Mouse (Mus musculus) liver, embryonic 13.5 days (tissue): ENCODE data around the gene Apex1. TPM values are rescaled to one million over a fixed set of nuclear protein-coding genes. Genes with fewer than 3 reads are reported as not detected.
"Not testable (repeated sequence)": the region's sequence is repeated elsewhere in the genome, so short reads cannot be mapped to it uniquely, and the experiment has no call there.

Source experiments
- ATAC-seq: fragments of 200-750 bp; cut with Nextera tagmentation; 2 replicates; pipeline ENCODE4 v1.8.0; 2017; ENCODE audit warnings: low read depth, mild to moderate bottlenecking, moderate number of reproducible peaks, moderate library complexity
- DNase-seq: peaks from one replicate; pipeline ENCODE4 v3.0.0; 2022
- H3K27ac ChIP-seq: fragments of 300-500 bp; sonication (generic); 2 replicates; pipeline ENCODE4 v1.5.1; 2015; ENCODE audit warnings: moderate library complexity, mild to moderate bottlenecking, inconsistent platforms
- H3K27me3 ChIP-seq: fragments of 300-500 bp; sonication (generic); 2 replicates; pipeline ENCODE4 v1.6.1; 2015; ENCODE audit warnings: mild to moderate bottlenecking, inconsistent platforms
- H3K36me3 ChIP-seq: fragments of 300-500 bp; sonication (generic); 2 replicates; pipeline ENCODE4 v1.6.1; 2015; ENCODE audit warnings: mild to moderate bottlenecking, inconsistent platforms
- H3K4me1 ChIP-seq: fragments of 300-500 bp; sonication (generic); replicated peaks from 2 replicates; pipeline ENCODE4 v1.6.1; 2015; ENCODE audit warnings: inconsistent platforms
- H3K4me2 ChIP-seq: fragments of 300-500 bp; sonication (generic); 2 replicates; pipeline ENCODE4 v1.6.1; 2015; ENCODE audit warnings: inconsistent platforms, mild to moderate bottlenecking, moderate library complexity
- H3K4me3 ChIP-seq: fragments of 300-500 bp; sonication (generic); replicated peaks from 2 replicates; pipeline ENCODE4 v1.5.1; 2015; ENCODE audit warnings: mild to moderate bottlenecking, inconsistent platforms
- H3K9ac ChIP-seq: fragments of 300-500 bp; sonication (generic); 2 replicates; pipeline ENCODE4 v1.6.1; 2015; ENCODE audit warnings: mild to moderate bottlenecking, inconsistent platforms
- H3K9me3 ChIP-seq: fragments of 300-500 bp; sonication (generic); replicated peaks from 2 replicates; pipeline ENCODE4 v1.6.1; 2016; ENCODE audit warnings: inconsistent platforms
- WGBS: fragments of 180-500 bp; shearing (Covaris S2); methylation state at CpG from one replicate; pipeline ENCODE4 v1.1.7; 2015; ENCODE audit not compliant: insufficient replicate concordance; 5-methylcytosine and 5-hydroxymethylcytosine counted together
- polyA plus RNA-seq: library from polyadenylated mRNA; unstranded; fragments of >200 nt; fragmentation: Nextera tagmentation; extraction: Ambion mirVana; gene quantifications from 2 replicates; pipeline ENCODE4 v1.2.1, GENCODE M21; 2015

Gene Apex1
- polyA plus RNA-seq, 1 experiment from 2014 or later, result 116 TPM

DNA sequence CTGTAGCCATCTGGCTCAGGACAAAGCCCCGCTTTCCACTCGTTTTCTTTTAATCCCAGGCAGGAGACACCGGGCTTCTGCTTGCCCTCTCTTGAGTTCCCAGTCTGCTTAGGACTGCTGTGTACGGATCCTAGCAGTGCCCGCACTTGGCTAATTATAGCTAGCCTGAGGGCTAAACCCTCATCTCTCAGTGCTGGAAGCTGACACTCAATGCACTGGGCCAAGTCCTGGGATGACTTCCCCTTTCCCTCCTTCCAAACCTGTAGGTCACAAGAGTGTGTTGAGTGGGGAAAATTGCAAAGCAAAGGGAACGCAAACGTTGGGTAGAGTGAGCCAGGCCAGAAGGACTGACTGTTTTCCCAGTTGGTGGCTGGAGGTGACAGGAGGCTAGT lies 27.4 kb upstream of the Apex1 start, which contains the start of gene Klhl33:
Gene Klhl33, minus strand, starts transcription at position 134 of the 392 bp plus-strand sequence.
- no peak within 1 kb of the TSS for H3K27ac ChIP-seq

DNA sequence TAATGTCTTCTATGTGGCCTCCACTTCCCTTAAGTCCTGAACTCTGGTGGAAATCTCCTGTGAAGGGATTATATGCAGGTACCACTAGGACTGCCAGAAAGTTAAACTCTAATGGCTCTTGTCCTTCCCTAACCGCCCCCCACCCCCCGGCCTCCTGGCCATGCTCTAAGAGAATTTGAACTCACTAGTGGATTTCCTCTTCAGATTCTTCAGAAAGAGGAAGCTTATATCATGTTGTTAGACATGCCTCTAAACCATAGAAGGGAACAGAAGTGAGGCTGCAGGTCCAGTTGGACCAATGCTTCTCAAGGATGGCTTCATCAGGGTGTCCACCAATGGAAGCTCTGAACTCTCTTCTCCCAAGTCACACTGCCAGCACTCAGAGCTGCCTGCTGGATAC lies 26.8 kb upstream of the Apex1 start:
- not testable (repeated sequence) for ATAC-seq, H3K9me3 ChIP-seq, H3K9ac ChIP-seq, DNase-seq, H3K27ac ChIP-seq, H3K4me2 ChIP-seq, H3K4me1 ChIP-seq, H3K4me3 ChIP-seq, H3K36me3 ChIP-seq
- 41% methylated on average over 2 of the region's 2 CpGs for WGBS
- peaks cover 20% of the 10 kb centered on the region for H3K27me3 ChIP-seq

More for the DNA sequence above, 27.4 kb upstream of the Apex1 start, which contains the start of gene Klhl33:
- ATAC-seq (no peak), DNase-seq (no peak)
- Histone ChIP-seq H3K9ac (peak within 1 kb of the TSS; percentile 49), H3K9me3 (no peaks in the 10 kb centered on the region), H3K36me3 (no peaks in the 10 kb centered on the region), H3K4me3 (peak within 1 kb of the TSS; percentile 45), H3K4me1 (peaks cover 8% of the 10 kb centered on the region), H3K27me3 (peaks cover 20% of the 10 kb centered on the region), H3K4me2 (peak within 1 kb of the TSS; percentile 64)
- WGBS, result 37% methylated on average over 7 of the region's 7 CpGs

DNA sequence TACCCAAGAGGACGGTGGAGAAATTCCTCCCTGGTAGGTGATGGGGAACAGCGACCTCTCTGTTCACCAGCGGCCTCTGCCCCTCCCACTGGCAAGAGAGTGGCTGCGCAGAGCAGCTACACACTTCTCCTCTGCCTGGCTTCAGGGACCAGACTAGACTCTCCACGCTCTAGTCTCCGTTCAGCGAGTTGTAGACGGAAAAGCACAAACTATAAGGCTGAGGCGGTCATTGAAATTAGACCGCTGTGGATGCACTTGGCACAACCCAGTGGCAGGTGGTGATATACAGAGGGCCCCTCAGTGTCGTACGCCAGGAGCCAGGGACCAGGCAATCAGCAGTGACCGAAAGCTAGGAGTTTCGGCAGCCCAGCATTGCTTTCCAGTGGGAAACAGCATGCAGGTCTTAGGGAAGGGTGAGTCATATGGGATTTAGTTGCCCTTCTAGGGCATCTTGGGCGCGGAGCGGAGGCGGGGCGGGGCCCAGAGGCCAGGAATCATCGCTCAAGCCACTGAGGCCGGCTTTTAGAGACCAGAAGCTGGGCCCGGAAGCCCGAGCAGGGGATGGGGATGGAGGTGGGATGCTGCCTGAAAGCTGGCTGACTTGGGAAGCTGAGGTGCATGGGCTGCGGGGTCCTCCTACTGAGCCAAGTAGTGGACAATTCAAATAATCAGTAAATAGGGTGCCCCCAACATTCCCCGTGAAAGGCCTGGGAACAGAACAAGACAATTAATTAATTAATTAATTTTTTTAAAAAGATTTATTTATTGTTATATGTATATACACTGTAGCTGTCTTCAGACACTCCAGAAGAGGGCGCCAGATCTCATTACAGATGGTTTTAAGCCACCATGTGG lies 20.6 kb upstream of the Apex1 start:
- Histone ChIP-seq H3K36me3 (no peaks in the 10 kb centered on the region), H3K4me2 (peak overlapping the region; percentile 77), H3K27ac (no peak overlapping the region), H3K4me3 (peak overlapping the region; percentile 52), H3K9me3 (no peaks in the 10 kb centered on the region), H3K9ac (peak overlapping the region; percentile 49; the same call in 1 of the 2 replicates), H3K4me1 (peaks cover 9% of the 10 kb centered on the region), H3K27me3 (no peaks in the 10 kb centered on the region)
- DNase-seq (no peak), ATAC-seq (peak; percentile 78)
- WGBS, result 7% methylated on average over 26 of the region's 26 CpGs

DNA sequence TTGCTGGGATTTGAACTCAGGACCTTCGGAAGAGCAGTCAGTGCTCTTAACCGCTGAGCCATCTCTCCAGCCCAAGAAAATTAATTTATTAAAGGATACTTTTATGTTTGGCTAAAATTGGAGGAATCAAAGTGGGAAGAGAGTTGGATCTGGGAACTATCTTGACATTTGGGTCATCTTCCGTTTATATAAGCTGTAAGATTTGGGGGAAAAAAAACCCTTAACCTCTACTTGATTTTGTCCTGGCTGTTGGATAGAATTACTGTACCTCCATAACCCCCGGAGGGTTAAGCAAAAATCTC lies 20.0 kb upstream of the Apex1 start:
- no peak for DNase-seq
- H3K9me3 ChIP-seq, result no peaks in the 10 kb centered on the region
- no peak overlapping the region for H3K9ac ChIP-seq
- H3K27me3 ChIP-seq, result no peaks in the 10 kb centered on the region
- no peak overlapping the region for H3K27ac ChIP-seq
- WGBS, result 74% methylated on average over 4 of the region's 4 CpGs
- ATAC-seq, result no peak
- no peaks in the 10 kb centered on the region for H3K36me3 ChIP-seq
- no peak overlapping the region for H3K4me2 ChIP-seq
- H3K4me1 ChIP-seq, result peaks cover 9% of the 10 kb centered on the region
- H3K4me3 ChIP-seq, result no peak overlapping the region

DNA sequence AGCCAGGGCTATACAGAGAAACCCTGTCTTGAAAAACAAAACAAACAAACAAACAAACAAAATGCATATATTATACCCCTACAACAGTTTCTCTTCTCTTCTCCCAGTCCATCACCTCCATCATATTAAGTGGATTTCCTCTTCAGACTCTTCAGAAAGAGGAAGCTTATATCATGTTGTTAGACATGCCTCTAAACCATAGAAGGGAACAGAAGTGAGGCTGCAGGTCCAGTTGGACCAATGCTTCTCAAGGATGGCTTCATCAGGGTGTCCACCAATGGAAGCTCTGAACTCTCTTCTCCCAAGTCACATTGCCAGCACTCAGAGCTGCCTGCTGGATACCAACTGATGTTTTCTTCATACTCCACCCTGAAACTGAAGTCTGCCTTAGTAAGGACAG lies 19.4 kb upstream of the Apex1 start:
- H3K9me3 ChIP-seq, ATAC-seq, H3K4me2 ChIP-seq, H3K27ac ChIP-seq, H3K4me3 ChIP-seq, H3K4me1 ChIP-seq, H3K9ac ChIP-seq, H3K36me3 ChIP-seq, H3K27me3 ChIP-seq, DNase-seq: not testable (repeated sequence)

DNA sequence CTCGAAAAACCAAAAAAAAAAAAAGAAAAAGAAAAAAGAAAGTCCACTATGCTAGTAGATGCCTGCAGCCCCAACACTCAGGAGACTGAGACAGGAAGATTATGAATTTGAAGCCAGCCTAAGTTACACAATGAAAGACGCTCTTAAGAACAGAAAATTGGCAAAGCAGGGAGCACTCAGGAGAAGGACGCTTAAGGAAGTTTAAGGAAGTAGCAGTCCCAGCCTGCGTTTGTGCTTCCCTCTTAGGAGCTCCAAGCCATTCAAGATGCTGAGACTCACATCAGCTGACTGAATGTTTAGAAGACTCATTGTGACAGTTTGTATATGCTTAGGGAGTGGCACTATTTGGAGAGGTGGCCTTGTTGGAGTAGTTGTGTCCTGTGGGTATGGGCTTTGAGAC lies 16.6 kb upstream of the Apex1 start:
- Histone ChIP-seq H3K27ac (no peak overlapping the region), H3K4me3 (no peak overlapping the region), H3K9me3 (no peaks in the 10 kb centered on the region), H3K27me3 (no peaks in the 10 kb centered on the region), H3K9ac (no peak overlapping the region), H3K4me1 (peaks cover 9% of the 10 kb centered on the region), H3K36me3 (peaks cover 11% of the 10 kb centered on the region), H3K4me2 (no peak overlapping the region)
- 44% methylated on average over 4 of the region's 4 CpGs for WGBS
- no peak for ATAC-seq
- no peak for DNase-seq

DNA sequence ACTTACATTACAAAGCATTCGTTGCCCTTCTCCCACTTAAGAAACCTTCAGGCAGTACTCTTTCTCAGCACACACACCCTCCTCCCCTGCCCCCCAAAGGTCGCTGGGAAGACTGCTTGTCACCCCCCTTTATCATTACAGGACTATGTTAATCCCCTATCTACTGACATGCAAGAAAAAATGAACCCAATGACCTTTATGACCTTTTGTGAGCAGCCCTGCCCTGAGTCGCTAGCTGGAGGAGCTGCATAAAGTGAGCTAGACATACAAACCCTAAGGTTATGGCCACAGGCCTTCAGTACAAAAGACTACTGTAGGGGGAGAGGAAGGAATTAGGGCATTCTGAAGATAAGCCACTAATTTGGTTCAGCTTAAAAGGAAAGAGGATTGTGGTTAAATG lies 13.4 kb upstream of the Apex1 start:
- Histone ChIP-seq H3K27ac (no peak overlapping the region), H3K9ac (no peak overlapping the region), H3K36me3 (peaks cover 39% of the 10 kb centered on the region), H3K4me2 (no peak overlapping the region), H3K4me1 (no peaks in the 10 kb centered on the region), H3K9me3 (no peaks in the 10 kb centered on the region), H3K4me3 (no peak overlapping the region), H3K27me3 (no peaks in the 10 kb centered on the region)
- WGBS, result 59% methylated on average over 3 of the region's 3 CpGs
- ATAC-seq, result no peak
- DNase-seq, result no peak

DNA sequence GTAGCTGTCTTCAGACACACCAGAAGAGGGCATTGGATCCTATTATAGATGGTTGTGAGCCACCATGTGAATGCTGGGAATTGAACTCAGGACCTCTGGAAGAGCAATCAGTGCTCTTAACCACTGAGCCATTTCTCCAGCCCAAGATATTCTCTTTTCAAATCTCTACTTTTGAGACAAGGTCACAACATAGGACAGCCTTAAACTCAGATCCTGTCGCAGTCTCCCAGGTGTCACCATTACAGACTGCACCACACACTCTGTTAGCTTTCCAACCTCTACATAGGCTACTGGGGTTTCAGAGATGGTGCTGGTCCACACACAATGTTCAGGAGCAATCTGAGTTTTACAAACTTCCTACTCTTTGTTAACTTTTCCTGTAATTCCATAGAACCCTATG lies 1.3 kb upstream of the Apex1 start:
- DNase-seq, H3K9me3 ChIP-seq, ATAC-seq, H3K27me3 ChIP-seq: not testable (repeated sequence)
- Histone ChIP-seq H3K4me2 (peak overlapping the region; percentile 98), H3K9ac (peak overlapping the region; percentile 85), H3K4me3 (peak overlapping the region; percentile 78), H3K36me3 (peaks cover 34% of the 10 kb centered on the region), H3K4me1 (peaks cover 37% of the 10 kb centered on the region), H3K27ac (peak overlapping the region; percentile 88)
- WGBS, result 59% methylated on average over 1 of the region's 1 CpGs

DNA sequence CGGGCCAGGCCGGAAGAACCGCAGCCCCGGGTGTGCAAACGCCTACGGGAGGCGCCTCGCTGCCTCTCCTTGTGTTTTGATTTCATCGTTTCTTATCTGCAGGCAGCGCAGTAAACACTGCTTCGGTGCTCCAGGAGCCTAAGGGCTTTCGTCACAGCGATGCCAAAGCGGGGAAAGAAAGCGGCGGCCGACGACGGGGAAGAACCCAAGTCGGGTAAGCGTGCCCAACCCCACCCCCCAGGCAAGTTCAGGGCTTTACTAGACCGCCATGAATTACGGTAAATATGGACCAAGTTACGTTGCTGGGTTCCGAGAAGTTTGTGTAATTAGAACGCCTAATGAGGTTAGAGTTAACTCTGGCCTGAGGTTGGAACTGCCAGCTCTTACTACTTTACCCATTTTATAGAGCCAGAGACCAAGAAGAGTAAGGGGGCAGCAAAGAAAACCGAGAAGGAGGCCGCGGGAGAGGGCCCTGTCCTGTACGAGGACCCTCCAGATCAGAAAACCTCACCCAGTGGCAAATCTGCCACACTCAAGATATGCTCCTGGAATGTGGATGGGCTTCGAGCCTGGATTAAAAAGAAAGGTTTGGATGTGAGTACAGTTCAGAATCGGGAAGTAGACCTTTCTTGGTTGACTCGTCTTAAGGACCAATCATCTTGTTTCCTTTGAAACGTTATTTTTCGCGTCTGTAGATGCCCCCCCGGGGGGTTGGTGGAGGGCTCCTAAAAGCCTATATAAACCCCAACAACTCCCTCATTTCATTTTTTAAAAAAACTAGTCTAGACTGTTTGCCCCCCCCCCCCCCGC lies 548 bp downstream of the Apex1 start:
- Histone ChIP-seq H3K9ac (peak overlapping the region; percentile 85), H3K36me3 (peaks cover 39% of the 10 kb centered on the region), H3K27me3 (no peaks in the 10 kb centered on the region), H3K4me3 (peak overlapping the region; percentile 78), H3K27ac (peak overlapping the region; percentile 88), H3K9me3 (no peaks in the 10 kb centered on the region), H3K4me2 (peak overlapping the region; percentile 98), H3K4me1 (peaks cover 56% of the 10 kb centered on the region)
- peak; percentile 63 for ATAC-seq
- DNase-seq, result no peak
- WGBS, result under 1% methylated on average over 38 of the region's 38 CpGs

DNA sequence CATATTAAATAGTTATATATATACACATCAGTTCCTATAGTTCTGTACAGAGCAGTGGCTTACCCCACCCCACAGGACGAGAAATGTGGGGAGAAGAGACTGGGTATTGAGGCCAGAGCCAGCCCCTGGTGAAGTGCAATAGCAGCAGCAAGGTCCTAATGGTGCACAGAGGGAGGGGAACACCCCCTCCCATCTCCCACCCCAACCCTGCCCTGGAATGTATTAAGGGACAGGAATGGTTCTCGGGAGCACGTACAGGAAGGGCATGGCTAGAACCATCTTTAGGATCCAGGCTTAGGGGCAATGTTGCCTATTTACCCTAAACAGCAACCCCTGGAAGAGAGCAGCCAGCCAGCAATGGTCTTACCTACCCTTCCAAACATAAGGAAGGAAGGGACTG lies 2.6 kb downstream of the Apex1 start:
- ATAC-seq (no peak), DNase-seq (no peak)
- peaks cover 67% of the 10 kb centered on the region for H3K4me1 ChIP-seq
- H3K27me3 ChIP-seq, result no peaks in the 10 kb centered on the region
- no peak overlapping the region; the same call in 1 of the 2 replicates for H3K9ac ChIP-seq
- no peaks in the 10 kb centered on the region for H3K9me3 ChIP-seq
- WGBS, result 83% methylated on average over 3 of the region's 3 CpGs
- no peak overlapping the region for H3K4me2 ChIP-seq
- H3K36me3 ChIP-seq, result peaks cover 39% of the 10 kb centered on the region
- no peak overlapping the region for H3K4me3 ChIP-seq
- no peak overlapping the region for H3K27ac ChIP-seq

DNA sequence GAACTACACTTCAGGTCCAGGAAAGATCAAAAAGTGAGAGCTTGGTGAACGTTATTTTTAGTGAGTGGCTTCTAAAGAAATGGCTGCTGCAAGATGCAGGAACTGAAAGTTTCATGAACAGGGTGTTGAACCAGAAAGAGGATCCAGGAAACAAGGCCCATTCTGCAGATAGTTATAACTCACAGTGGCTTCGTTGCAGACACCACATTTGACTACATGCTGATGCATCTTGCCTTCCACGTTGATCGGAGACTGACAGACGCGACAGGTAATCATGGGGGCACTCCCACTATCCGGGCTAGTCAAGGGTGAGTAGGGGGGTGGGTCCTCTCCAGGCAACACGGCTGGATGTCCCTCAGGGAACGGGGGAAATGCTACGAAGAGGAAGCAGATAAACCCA lies 5.2 kb downstream of the Apex1 start:
- Histone ChIP-seq H3K9me3 (no peaks in the 10 kb centered on the region), H3K4me2 (peak overlapping the region; percentile 93), H3K4me3 (peak overlapping the region; percentile 94), H3K36me3 (peaks cover 39% of the 10 kb centered on the region), H3K27ac (peak overlapping the region; percentile 90), H3K9ac (peak overlapping the region; percentile 97), H3K27me3 (no peaks in the 10 kb centered on the region), H3K4me1 (peaks cover 58% of the 10 kb centered on the region)
- no peak for ATAC-seq
- WGBS, result 11% methylated on average over 10 of the region's 10 CpGs
- DNase-seq, result no peak
